Mouse (Mus musculus) heart, adult 18-20 months (tissue): ENCODE data around the gene Haspin. TPM values are rescaled to one million over a fixed set of nuclear protein-coding genes. Genes with fewer than 3 reads are reported as not detected.

Experiments used
- DNase-seq, 2 experiments: peaks; one replicate each; pipeline ENCODE4 v3.0.0; 2021 to 2022; ENCODE audit warnings: mixed read lengths in 1 of 2
- total RNA-seq, 2 experiments: library from RNA; stranded (reverse); gene quantifications; 2 replicates each; pipeline ENCODE4 v1.2.3; 2021

Haspin gene
- total RNA-seq, 2 experiments from 2014 or later: 0.12 to 0.21 TPM

DNA sequence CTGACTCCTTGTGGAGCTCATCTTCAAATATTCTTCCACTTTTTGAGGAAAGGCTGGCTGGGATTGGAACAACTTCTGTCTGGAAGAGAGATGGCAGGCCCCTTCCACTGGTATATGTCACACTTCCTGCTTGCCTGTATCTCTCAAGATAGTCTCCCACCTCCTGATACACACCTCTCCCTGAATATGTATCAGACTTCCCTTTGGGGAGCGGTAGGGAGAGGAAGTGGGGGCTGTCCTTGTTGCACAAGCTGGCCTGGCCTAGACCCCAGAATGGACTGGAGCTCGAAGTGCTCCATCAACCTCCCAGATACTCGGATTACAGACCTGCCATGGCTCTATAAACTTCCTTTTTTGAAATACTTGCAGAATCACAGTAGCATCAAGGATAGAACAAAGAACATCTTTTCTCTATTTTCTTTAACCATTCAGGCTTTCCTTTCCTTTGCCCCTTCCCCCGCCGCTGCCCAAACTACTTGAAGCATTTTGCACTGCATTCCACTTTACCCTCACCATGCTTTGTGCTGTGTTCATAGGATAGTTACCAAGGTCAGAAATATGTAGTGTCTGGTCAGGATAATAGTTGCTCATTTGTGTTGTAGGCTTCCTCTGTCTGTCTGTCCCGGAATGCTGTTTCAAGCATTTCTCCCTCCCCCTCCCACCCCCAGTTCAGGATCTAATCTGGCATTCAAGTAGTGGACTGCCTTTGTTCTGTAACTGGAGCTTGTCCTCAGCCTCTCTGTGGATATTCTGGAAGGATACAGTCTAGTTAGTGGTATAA, 50.2 kb downstream of the Haspin start:
- no peak for DNase-seq

Other genes with a start within 250 kb of the Haspin start
- 10 to 100 TPM in 1 of 2 experiments, 1 to 10 TPM in 1; 8.6 to 15.8 TPM for gene Atp2a3, start 177.1 kb downstream of the Haspin start, total RNA-seq
- gene P2rx1, start 139.2 kb downstream of the Haspin start, total RNA-seq: under 1 TPM; 0.25 to 0.28 TPM
- under 1 TPM; 0.90 to 0.92 TPM for gene Camkk1, start 119.3 kb downstream of the Haspin start, total RNA-seq
- 1 to 10 TPM; 5.6 to 6.2 TPM for gene Ncbp3, start 90.5 kb downstream of the Haspin start, total RNA-seq
- gene Itgae, start 47.7 kb downstream of the Haspin start, total RNA-seq: under 1 TPM; 0.10 to 0.41 TPM
- 10 to 100 TPM; 14.4 to 17.1 TPM for gene P2rx5, start 22.1 kb upstream of the Haspin start, total RNA-seq
- 10 to 100 TPM; 94.8 to 98.0 TPM for gene Emc6, start 38.7 kb upstream of the Haspin start, total RNA-seq
- 10 to 100 TPM; 48.7 to 53.3 TPM for gene Tax1bp3, start 38.8 kb upstream of the Haspin start, total RNA-seq
- gene Ctns, start 60.7 kb upstream of the Haspin start, total RNA-seq: 1 to 10 TPM; 10.0 TPM
- 1 to 10 TPM in 1 of 2 experiments, under 1 TPM in 1; 0.92 to 1.5 TPM for gene Shpk, start 61.2 kb upstream of the Haspin start, total RNA-seq
- gene Trpv1, start 96.0 kb upstream of the Haspin start, total RNA-seq: not detected
- gene Trpv3, start 129.1 kb upstream of the Haspin start, total RNA-seq: not detected
- 1 to 10 TPM; 1.4 to 3.1 TPM for gene Aspa, start 191.3 kb upstream of the Haspin start, total RNA-seq
- gene Gm49340, start 191.4 kb upstream of the Haspin start, total RNA-seq: not detected
- gene Spata22, start 191.4 kb upstream of the Haspin start, total RNA-seq: not detected
- not detected for gene Olfr20, start 212.5 kb upstream of the Haspin start, total RNA-seq
- not detected for gene Olfr376, start 233.0 kb upstream of the Haspin start, total RNA-seq